Mouse (Mus musculus) CH12.LX (cell line): ENCODE data around the gene Tctn3. TPM values are rescaled to one million over a fixed set of nuclear protein-coding genes. Genes with fewer than 3 reads are reported as not detected.

Experiments
- DNase-seq: peaks from one replicate; pipeline ENCODE4 v3.0.0-alpha.2; 2013; ENCODE audit errors: extremely low read depth
- H3K27ac ChIP-seq: 2 replicates; pipeline ENCODE4 v1.5.1; 2012; ENCODE audit warnings: low read depth, mild to moderate bottlenecking, control low read depth, moderate library complexity; ENCODE audit not compliant: insufficient read depth
- H3K27me3 ChIP-seq: replicated peaks from 2 replicates; pipeline ENCODE3; 2012; ENCODE audit warnings: inconsistent platforms
- H3K36me3 ChIP-seq, 2 experiments: replicated peaks in 1 of 2; 2 replicates each; pipeline versions ENCODE3 to v1.6.1; 2012; ENCODE audit warnings: inconsistent platforms in 1 of 2, low read length in 1 of 2, mild to moderate bottlenecking in 1 of 2, mixed read lengths in 1 of 2, moderate library complexity in 1 of 2; ENCODE audit not compliant: control insufficient read depth in 1 of 2, insufficient read depth in 1 of 2
- H3K4me1 ChIP-seq, 2 experiments: 2 replicates each; pipeline ENCODE4 v1.6.1; 2012; ENCODE audit warnings: inconsistent platforms in 1 of 2, moderate library complexity in 1 of 2; ENCODE audit not compliant: insufficient read depth in 2 of 2, control insufficient read depth in 1 of 2
- H3K4me2 ChIP-seq: 2 replicates; pipeline ENCODE4 v1.6.1; 2012; ENCODE audit warnings: low read depth, mild to moderate bottlenecking, control low read depth; ENCODE audit not compliant: poor library complexity, insufficient read depth, severe bottlenecking
- H3K4me3 ChIP-seq, 3 experiments: fragments of 150-350 bp in 1 of 3; sonication (generic) in 1 of 3; replicated peaks in 1 of 3; 2 replicates each; pipeline versions ENCODE3 to v1.5.1; 2011 to 2012; ENCODE audit warnings: low read depth in 2 of 3, low read length in 2 of 3, mild to moderate bottlenecking in 2 of 3, moderate library complexity in 2 of 3, control low read depth in 1 of 3, improper control_type of control experiment in 1 of 3, inconsistent platforms in 1 of 3, mixed read lengths in 1 of 3; ENCODE audit not compliant: poor library complexity in 1 of 3
- H3K79me2 ChIP-seq: replicated peaks from 2 replicates; pipeline ENCODE4 v1.6.1; 2012; ENCODE audit warnings: mild to moderate bottlenecking, moderate library complexity; ENCODE audit not compliant: control insufficient read depth, poor library complexity, insufficient read depth, severe bottlenecking; ENCODE audit errors: extremely low read depth
- H3K9ac ChIP-seq: 2 replicates; pipeline ENCODE4 v1.6.1; 2012; ENCODE audit warnings: low read depth, mild to moderate bottlenecking, control low read depth, moderate library complexity; ENCODE audit not compliant: insufficient read depth
- H3K9me3 ChIP-seq: replicated peaks from 2 replicates; pipeline ENCODE3; 2012; ENCODE audit warnings: low read length, inconsistent platforms, mixed read lengths
- CHD2 ChIP-seq: IDR thresholded peaks from 2 replicates; pipeline ENCODE4 v1.6.1; 2011; ENCODE audit warnings: low read length, improper control_type of control experiment
- ELF1 ChIP-seq: IDR thresholded peaks from 2 replicates; pipeline ENCODE4 v1.6.1; 2014; ENCODE audit warnings: low read depth, mild to moderate bottlenecking, inconsistent platforms, low read length, improper control_type of control experiment
- HCFC1 ChIP-seq: IDR thresholded peaks from 2 replicates; pipeline ENCODE4 v1.6.1; 2012; ENCODE audit warnings: low read depth, mild to moderate bottlenecking, inconsistent platforms, low read length, improper control_type of control experiment
- MAFK ChIP-seq: IDR thresholded peaks from 2 replicates; pipeline ENCODE4 v1.6.1; 2011; ENCODE audit warnings: low read length, improper control_type of control experiment; ENCODE audit not compliant: insufficient replicate concordance
- MAZ ChIP-seq: IDR thresholded peaks from 2 replicates; pipeline ENCODE4 v1.6.1; 2012; ENCODE audit warnings: low read depth, mild to moderate bottlenecking, inconsistent platforms, low read length, improper control_type of control experiment, moderate library complexity
- MEF2A ChIP-seq: IDR thresholded peaks from 2 replicates; pipeline ENCODE4 v1.6.1; 2014; ENCODE audit warnings: low read depth, mild to moderate bottlenecking, inconsistent platforms, low read length, improper control_type of control experiment, borderline replicate concordance
- MXI1 ChIP-seq: IDR thresholded peaks from 2 replicates; pipeline ENCODE4 v1.6.1; 2011; ENCODE audit warnings: mild to moderate bottlenecking, low read depth, low read length, improper control_type of control experiment
- NELFE ChIP-seq: IDR thresholded peaks from 2 replicates; pipeline ENCODE4 v1.6.1; 2011; ENCODE audit warnings: low read depth, low read length, improper control_type of control experiment
- PAX5 ChIP-seq: IDR thresholded peaks from 2 replicates; pipeline ENCODE4 v1.6.1; 2012; ENCODE audit warnings: low read length, inconsistent platforms, mixed read lengths
- TBP ChIP-seq: conservative IDR thresholded peaks from 2 replicates; pipeline ENCODE4 v1.6.1; 2011; ENCODE audit warnings: low read depth, low read length, improper control_type of control experiment
- UBTF ChIP-seq: IDR thresholded peaks from 2 replicates; pipeline ENCODE4 v1.6.1; 2012; ENCODE audit warnings: low read depth, mild to moderate bottlenecking, inconsistent platforms, low read length, improper control_type of control experiment, moderate library complexity
- ZKSCAN1 ChIP-seq: IDR thresholded peaks from 2 replicates; pipeline ENCODE4 v1.6.1; 2012; ENCODE audit warnings: low read depth, inconsistent platforms, low read length, improper control_type of control experiment, borderline replicate concordance
- dilution Hi-C: fragments of 300-500 bp; cut with MboI; formaldehyde crosslinking; loops from 2 replicates; pipeline ENCODE4 v1.14.3; 2020; ENCODE audit warnings: low sequenced_read_pairs; ENCODE audit not compliant: extremely low pct_unique_long_range_greater_than_20kb, extremely low pct_ligation_motif_present
- in situ Hi-C: fragments of 300-500 bp; cut with MboI; formaldehyde crosslinking; loops from 3 replicates; pipeline ENCODE4 v1.14.3; 2019; ENCODE audit warnings: low sequenced_read_pairs, low pct_ligation_motif_present, low pct_unique_long_range_greater_than_20kb, mixed read lengths
- polyA plus RNA-seq: library from polyadenylated mRNA; unstranded; fragments of >175 nt; gene quantifications from 2 replicates; pipeline ENCODE4 v1.2.1, GENCODE M21; 2012; ENCODE audit warnings: low read depth; ENCODE audit not compliant: insufficient read length
- total RNA-seq, 2 experiments: library from RNA; depleted of rRNA; stranded (reverse); fragments of 300-350 nt in 1 of 2; fragments of >200 nt in 1 of 2; gene quantifications; 2 replicates each; pipeline ENCODE4 v1.2.3; 2012 to 2014

The Tctn3 gene
- total and polyA plus RNA-seq, 3 experiments: 6.4 to 10.6 (median 9.9) TPM

GRCm38 (mm10) chr19:40548386-40548785 lies 63.6 kb downstream of the Tctn3 start:
- no peaks in the 10 kb centered on the region for H3K9me3 ChIP-seq
- H3K4me1 ChIP-seq: no peaks in the 10 kb centered on the region
- H3K27me3 ChIP-seq: no peaks in the 10 kb centered on the region
- peaks cover 29 to 41% of the 10 kb centered on the region in 2 experiments for H3K36me3 ChIP-seq
- H3K4me2 ChIP-seq: no peak overlapping the region
- in situ Hi-C loops (loop anchor here (10.0 kb wide), 1 partner anchor 204 kb away; no protein-coding TSS in a partner anchor), dilution Hi-C loops (loop anchor here (25.0 kb wide), 1 partner anchor 161 kb away; no protein-coding TSS in a partner anchor)
- no peak overlapping the region for H3K27ac ChIP-seq
- H3K9ac ChIP-seq: no peak overlapping the region
- no peak overlapping the region for H3K4me3 ChIP-seq
- no peak for DNase-seq
- TF ChIP-seq TBP: no peak
- no peak for TF ChIP-seq NELFE
- no peak for TF ChIP-seq ELF1
- no peak for TF ChIP-seq UBTF
- TF ChIP-seq ZKSCAN1: no peak
- no peak for TF ChIP-seq MEF2A
- no peak for TF ChIP-seq PAX5
- TF ChIP-seq CHD2: no peak
- TF ChIP-seq MXI1: no peak
- no peak for TF ChIP-seq MAFK
- no peak for TF ChIP-seq HCFC1
- no peak for TF ChIP-seq MAZ
- no peaks in the 10 kb centered on the region for H3K79me2 ChIP-seq

Other genes with a start within 250 kb of the Tctn3 start
- 2.6 and 3.6 TPM in 2 replicates for gene Sorbs1, start 98.5 kb downstream of the Tctn3 start, total RNA-seq (2012; rRNA removed)
- 2.1 and 3.1 TPM in 2 replicates for gene Sorbs1, start 98.5 kb downstream of the Tctn3 start, total RNA-seq (2014; rRNA removed)
- 6.2 and 9.3 TPM in 2 replicates for gene Sorbs1, start 98.5 kb downstream of the Tctn3 start, polyA plus RNA-seq
- 134 and 193 TPM in 2 replicates for gene Aldh18a1, start 23.8 kb downstream of the Tctn3 start, total RNA-seq (2012; rRNA removed)
- gene Aldh18a1, start 23.8 kb downstream of the Tctn3 start, total RNA-seq (2014; rRNA removed): 101 and 104 TPM in 2 replicates
- 92.2 and 120 TPM in 2 replicates for gene Aldh18a1, start 23.8 kb downstream of the Tctn3 start, polyA plus RNA-seq
- gene Entpd1, start 133 bp upstream of the Tctn3 start, total RNA-seq (2012; rRNA removed): 21.2 TPM in 2 replicates
- gene Entpd1, start 133 bp upstream of the Tctn3 start, total RNA-seq (2014; rRNA removed): 14.7 and 15.7 TPM in 2 replicates
- 18.6 and 19.5 TPM in 2 replicates for gene Entpd1, start 133 bp upstream of the Tctn3 start, polyA plus RNA-seq
- not detected in 2 replicates for gene Cc2d2b, start 136.5 kb upstream of the Tctn3 start, total RNA-seq (2012; rRNA removed)
- gene Cc2d2b, start 136.5 kb upstream of the Tctn3 start, total RNA-seq (2014; rRNA removed): not detected in 2 replicates
- not detected in 2 replicates for gene Cc2d2b, start 136.5 kb upstream of the Tctn3 start, polyA plus RNA-seq
- 4.2 and 4.3 TPM in 2 replicates for gene Ccnj, start 219.0 kb upstream of the Tctn3 start, total RNA-seq (2012; rRNA removed)
- gene Ccnj, start 219.0 kb upstream of the Tctn3 start, total RNA-seq (2014; rRNA removed): 4.2 and 4.7 TPM in 2 replicates
- gene Ccnj, start 219.0 kb upstream of the Tctn3 start, polyA plus RNA-seq: 7.5 and 8.6 TPM in 2 replicates